Mouse (Mus musculus): ENCODE results near the gene Chil1.

DNA sequence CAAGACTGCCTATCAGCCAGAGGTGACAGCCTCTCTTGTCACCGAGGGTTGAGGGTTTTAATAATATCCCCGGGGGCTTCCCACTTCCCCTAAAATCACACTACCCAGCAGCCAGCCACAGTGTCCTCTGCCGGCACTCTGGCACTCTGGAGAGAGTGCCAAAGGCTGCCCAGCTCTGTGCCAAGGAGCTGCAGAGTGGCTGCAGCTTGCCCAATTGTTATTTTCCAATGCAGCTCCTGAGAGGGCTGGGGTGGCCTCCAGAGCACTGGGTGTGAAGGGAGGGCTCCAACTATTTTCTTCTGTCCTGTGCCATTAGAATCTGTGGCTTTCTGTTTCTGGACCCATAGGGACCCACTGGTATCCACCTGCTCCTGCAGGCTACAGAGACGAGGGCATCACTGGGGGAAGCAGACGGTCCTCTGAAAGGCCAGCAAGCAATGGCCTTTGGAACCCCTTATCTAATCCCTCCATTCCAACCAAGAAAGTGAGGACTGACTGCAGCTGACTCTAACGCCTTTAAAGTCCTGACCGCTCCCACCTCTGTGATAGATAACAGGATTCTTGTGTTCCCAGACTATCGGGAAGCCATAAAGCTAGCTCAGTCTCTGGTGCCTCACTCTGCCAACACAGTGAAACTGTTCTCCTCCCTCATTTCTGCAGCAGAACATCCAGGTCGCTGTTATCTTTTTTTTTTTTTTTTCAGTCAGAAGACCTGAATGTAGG, 23.5 kb downstream of the Chil1 start:
- no peak for TF ChIP-seq MYOG (IDR thresholded peaks at IDR 0.05; ENCODE audit: control insufficient read depth, extremely low read depth, insufficient read length)
- TF ChIP-seq USF1 (IDR thresholded peaks at IDR 0.05; ENCODE audit: low read depth) = no peak
- TF ChIP-seq CTCF (IDR thresholded peaks at IDR 0.05; ENCODE audit: control insufficient read depth, insufficient read depth, insufficient read length) = no peak
- no peak for TF ChIP-seq MYOD1 (IDR thresholded peaks at IDR 0.05; ENCODE audit: control insufficient read depth, insufficient read length, low read depth)
- TF ChIP-seq MAX (IDR thresholded peaks at IDR 0.05) = no peak
- no peak for TF ChIP-seq CEBPB (IDR thresholded peaks at IDR 0.05; ENCODE audit: low read depth)
